Mouse (Mus musculus): Measurements from ENCODE around the gene Sec13. TPM values are rescaled to one million over a fixed set of nuclear protein-coding genes. Genes with fewer than 3 reads are reported as not detected.

Sec13 gene
- total and polyA plus RNA-seq, 3 experiments: 145 to 257 (median 209) TPM

- DNase-seq (ENCODE audit: extremely low read depth): no peak
- TF ChIP-seq NRF1 (IDR thresholded peaks at IDR 0.05; ENCODE audit: low read depth, low read length) (no peak), TBP (conservative IDR thresholded peaks at IDR 0.05; ENCODE audit: low read depth, low read length) (no peak), GABPA (IDR thresholded peaks at IDR 0.05; ENCODE audit: insufficient replicate concordance, low read depth, low read length) (no peak), EP300 (IDR thresholded peaks at IDR 0.05; ENCODE audit: low read length) (no peak), CHD2 (IDR thresholded peaks at IDR 0.05; ENCODE audit: low read length) (no peak), POLR2AphosphoS2 (IDR thresholded peaks at IDR 0.05; ENCODE audit: low read depth, low read length) (no peak), NELFE (IDR thresholded peaks at IDR 0.05; ENCODE audit: low read depth, low read length) (no peak), MYC (IDR thresholded peaks at IDR 0.05; ENCODE audit: low read depth, low read length) (no peak), ZMIZ1 (IDR thresholded peaks at IDR 0.05; ENCODE audit: low read depth, low read length) (no peak), ETS1 (conservative IDR thresholded peaks at IDR 0.05; ENCODE audit: low read depth, low read length) (no peak), RCOR1 (conservative IDR thresholded peaks at IDR 0.05; ENCODE audit: low read depth, low read length) (no peak), MAX (IDR thresholded peaks at IDR 0.05; ENCODE audit: low read length) (no peak)
- no peaks in the 10 kb centered on the region for H3K9me3 ChIP-seq (replicated peaks; ENCODE audit: low read length)
- no peaks in the 10 kb centered on the region for H3K79me2 ChIP-seq (replicated peaks; ENCODE audit: control insufficient read depth, extremely low read depth, insufficient read depth, poor library complexity, severe bottlenecking)
- in situ Hi-C loops (cut with MboI; ENCODE audit: low pct_ligation_motif_present, low pct_unique_long_range_greater_than_20kb, low sequenced_read_pairs): no loop called here
- no peak overlapping the region for H3K27ac ChIP-seq (ENCODE audit: insufficient read depth, low read depth)
- H3K9ac ChIP-seq (ENCODE audit: insufficient read depth, low read depth): no peak overlapping the region
- dilution Hi-C loops (cut with MboI; ENCODE audit: extremely low pct_ligation_motif_present, extremely low pct_unique_long_range_greater_than_20kb, low sequenced_read_pairs): no loop called here
- H3K4me3 ChIP-seq (replicated peaks in 1 of 3; ENCODE audit: low read depth in 2 of 3, low read length in 2 of 3, poor library complexity in 1 of 3): no peak overlapping the region
- peaks cover 0 to 3% of the 10 kb centered on the region in 2 experiments; a peak in 2 of 4 replicates for H3K4me1 ChIP-seq (ENCODE audit: control insufficient read depth in 1 of 2, insufficient read depth in 2 of 2)
- no peak overlapping the region for H3K4me2 ChIP-seq (ENCODE audit: insufficient read depth, low read depth, poor library complexity, severe bottlenecking)
- H3K27me3 ChIP-seq (replicated peaks): peaks cover 93% of the 10 kb centered on the region
- no peaks in the 10 kb centered on the region for H3K36me3 ChIP-seq (replicated peaks in 1 of 2; ENCODE audit: control insufficient read depth in 1 of 2, insufficient read depth in 1 of 2, low read length in 1 of 2)
Observed at GRCm38 (mm10) chr6:113747284-113747683, 6.7 kb upstream of the Sec13 start.

DNA sequence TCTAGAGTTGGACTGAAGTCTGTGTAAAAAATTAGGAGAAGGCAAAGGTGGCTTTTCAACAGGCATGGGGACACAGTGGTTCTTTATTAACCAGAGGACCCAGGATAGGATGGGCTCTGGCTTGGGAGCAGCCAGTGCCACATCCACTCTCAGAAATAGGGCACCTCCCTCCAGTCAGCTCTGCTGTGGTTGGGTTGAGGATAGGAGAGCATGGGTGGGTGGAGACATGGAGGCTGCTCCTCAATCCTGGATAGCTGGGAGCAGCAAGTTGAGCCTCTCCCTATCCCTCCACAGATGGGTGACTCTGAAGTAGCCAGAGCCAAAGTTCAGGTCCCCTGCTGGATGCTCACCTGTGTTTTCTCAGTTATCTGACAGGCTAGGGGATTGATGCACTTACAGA lies 4.6 kb upstream of the Sec13 start:
- dilution Hi-C loops (cut with MboI; ENCODE audit: extremely low pct_ligation_motif_present, extremely low pct_unique_long_range_greater_than_20kb, low sequenced_read_pairs): no loop called here
- Histone ChIP-seq H3K27me3 (replicated peaks) (peaks cover 83% of the 10 kb centered on the region), H3K79me2 (replicated peaks; ENCODE audit: control insufficient read depth, extremely low read depth, insufficient read depth, poor library complexity, severe bottlenecking) (peaks cover 3% of the 10 kb centered on the region), H3K9me3 (replicated peaks; ENCODE audit: low read length) (no peaks in the 10 kb centered on the region), H3K4me2 (ENCODE audit: insufficient read depth, low read depth, poor library complexity, severe bottlenecking) (no peak overlapping the region), H3K4me3 (replicated peaks in 1 of 3; ENCODE audit: low read depth in 2 of 3, low read length in 2 of 3, poor library complexity in 1 of 3) (no peak overlapping the region), H3K9ac (ENCODE audit: insufficient read depth, low read depth) (no peak overlapping the region), H3K4me1 (ENCODE audit: control insufficient read depth in 1 of 2, insufficient read depth in 2 of 2) (peaks cover 0 to 3% of the 10 kb centered on the region in 2 experiments; a peak in 3 of 4 replicates), H3K27ac (ENCODE audit: insufficient read depth, low read depth) (no peak overlapping the region), H3K36me3 (replicated peaks in 1 of 2; ENCODE audit: control insufficient read depth in 1 of 2, insufficient read depth in 1 of 2, low read length in 1 of 2) (no peaks in the 10 kb centered on the region)
- in situ Hi-C loops (cut with MboI; ENCODE audit: low pct_ligation_motif_present, low pct_unique_long_range_greater_than_20kb, low sequenced_read_pairs): no loop called here
- no peak for DNase-seq (ENCODE audit: extremely low read depth)
- no peak for TF ChIP-seq NRF1 (IDR thresholded peaks at IDR 0.05; ENCODE audit: low read depth, low read length)
- TF ChIP-seq ZNF384 (IDR thresholded peaks at IDR 0.05; ENCODE audit: low read depth, low read length): no peak
- TF ChIP-seq KAT2A (IDR thresholded peaks at IDR 0.05; ENCODE audit: insufficient replicate concordance, low read length): no peak
- no peak for TF ChIP-seq CHD2 (IDR thresholded peaks at IDR 0.05; ENCODE audit: low read length)
- no peak for TF ChIP-seq SIN3A (IDR thresholded peaks at IDR 0.05; ENCODE audit: low read length)
- TF ChIP-seq BHLHE40 (IDR thresholded peaks at IDR 0.05; ENCODE audit: low read depth, low read length): no peak
- TF ChIP-seq CHD1 (IDR thresholded peaks at IDR 0.05; ENCODE audit: low read depth, low read length): no peak
- no peak for TF ChIP-seq HCFC1 (IDR thresholded peaks at IDR 0.05; ENCODE audit: low read depth, low read length)
